Mouse (Mus musculus) adrenal gland, adult (tissue): ENCODE results near the gene Tenm4.
"Not testable (repeated sequence)": the region's sequence is repeated elsewhere in the genome, so short reads cannot be mapped to it uniquely, and the experiment has no call there.

ENCODE experiments used
- DNase-seq, 2 experiments: peaks; one replicate each; pipeline ENCODE4 v3.0.0; 2022 to 2023; ENCODE audit warnings: low spot score in 1 of 2; ENCODE audit not compliant: inconsistent age in 2 of 2

The Tenm4 gene

DNA sequence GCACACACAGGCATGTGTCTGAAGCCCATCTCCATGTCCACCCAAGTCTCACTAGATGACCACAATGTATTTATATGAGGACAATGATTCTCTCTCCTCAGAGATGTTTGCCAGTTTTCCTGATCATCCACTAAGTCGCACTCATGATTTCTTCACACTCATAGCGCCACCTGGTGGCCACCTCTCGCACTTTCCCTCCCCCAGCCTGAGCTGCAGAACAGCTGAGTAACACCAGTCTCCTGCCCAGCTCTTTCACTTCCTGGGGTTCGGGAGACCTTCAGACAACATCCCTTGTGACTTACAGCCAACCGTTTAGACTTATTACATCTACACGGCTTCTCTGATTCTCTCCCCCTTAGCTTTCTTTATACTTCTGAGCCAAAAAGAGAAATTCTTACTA is 743.0 kb downstream of the Tenm4 start:
- peak; percentile 80 to 94 for DNase-seq

GRCm38 (mm10) chr7:96915452-96916105 is 744.5 kb downstream of the Tenm4 start:
- DNase-seq, result peak; percentile 45 to 88

GRCm38 (mm10) chr7:96920447-96921095 is 749.5 kb downstream of the Tenm4 start:
- peak in 1 of 2 experiments; percentile 32 for DNase-seq

- DNase-seq, result no peak
These were observed 751.9 kb downstream of the Tenm4 start for GRCm38 (mm10) chr7:96922927-96923326.

- no peak for DNase-seq
These were observed 772.8 kb downstream of the Tenm4 start for GRCm38 (mm10) chr7:96943715-96944377.

DNA sequence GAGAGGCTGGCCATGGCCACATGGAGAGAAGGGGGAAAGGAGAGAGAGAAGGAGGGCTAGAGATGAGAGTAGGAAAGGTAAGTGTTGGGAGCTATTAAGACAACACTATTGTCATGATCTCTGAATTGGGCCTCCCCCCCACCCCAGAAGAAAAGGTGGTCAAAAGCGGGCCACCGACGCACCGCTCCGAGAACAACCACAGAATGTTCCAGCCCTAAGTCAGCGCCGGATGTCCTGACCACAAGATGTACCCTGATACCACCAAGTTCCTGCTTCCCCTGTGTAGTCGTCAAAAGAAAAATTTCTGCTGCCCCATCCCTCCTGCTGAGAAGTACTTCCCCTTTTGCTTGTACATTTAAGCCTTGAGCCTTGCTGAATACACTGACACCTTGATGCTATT is 775.5 kb downstream of the Tenm4 start:
- DNase-seq, result not testable (repeated sequence)

DNA sequence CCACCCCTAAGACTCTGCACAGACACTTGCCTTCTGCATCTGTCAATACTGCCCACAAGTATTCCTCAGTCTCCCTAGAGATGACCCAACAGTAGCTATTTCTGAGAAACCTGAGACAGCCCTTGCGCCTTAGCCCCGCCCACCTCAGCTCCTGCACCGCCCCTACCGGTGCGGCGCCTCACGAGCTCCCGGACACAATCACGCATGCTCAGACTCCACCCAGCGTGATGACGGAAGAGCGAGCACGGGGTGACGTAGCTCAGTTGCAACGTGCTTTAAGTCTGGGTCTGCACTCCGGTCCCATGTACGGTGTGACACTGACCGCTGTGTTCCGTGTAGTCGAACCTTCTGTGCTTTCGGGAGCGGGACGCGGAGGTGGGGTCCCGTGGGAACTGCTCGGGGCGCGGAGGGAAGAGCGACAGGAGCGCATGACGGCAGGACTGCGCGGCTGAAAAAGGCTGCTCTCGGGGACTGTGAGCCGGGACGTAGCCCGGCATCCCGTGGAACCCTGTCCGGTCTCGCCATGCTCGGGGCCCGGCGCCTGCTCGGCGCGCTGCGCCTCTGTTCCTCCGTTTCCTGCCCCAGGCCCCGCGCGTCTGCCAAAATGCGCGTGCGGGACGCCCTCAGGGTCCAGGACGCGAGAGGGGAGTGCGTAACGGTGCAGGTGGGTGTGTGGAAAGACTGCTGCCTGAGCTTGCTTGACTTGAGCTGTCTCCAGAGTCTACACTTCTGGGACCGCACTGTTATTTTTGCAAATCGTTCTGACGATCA is 780.4 kb downstream of the Tenm4 start, which contains the start of gene Nars2:
Gene Nars2, plus strand, starts transcription at position 225 of the 771 bp plus-strand sequence.
- peak; percentile 94 to 97 for DNase-seq

- peak in 1 of 2 experiments; percentile 42 for DNase-seq
These were observed 781.0 kb downstream of the Tenm4 start for GRCm38 (mm10) chr7:96952094-96952493.

DNA sequence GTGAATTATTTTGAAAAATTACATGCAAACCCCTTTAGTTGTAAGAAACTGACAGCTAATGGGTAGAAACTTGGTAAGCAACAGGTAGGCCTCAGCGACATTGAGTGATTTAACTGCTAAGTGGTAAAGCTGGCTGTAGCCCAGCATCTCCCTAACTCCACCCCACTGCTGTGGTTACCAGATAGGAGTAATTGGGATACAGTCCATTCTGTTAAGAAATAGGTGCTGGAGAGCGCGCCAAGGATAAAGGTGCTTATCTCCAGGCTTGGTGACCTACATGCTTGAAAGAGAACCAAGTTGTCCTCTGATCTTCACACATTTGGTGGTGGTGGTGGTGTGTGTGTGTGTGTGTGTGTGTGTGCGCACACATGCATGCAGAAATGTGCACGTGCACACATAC is 788.1 kb downstream of the Tenm4 start:
- DNase-seq, result no peak
